Mouse (Mus musculus): Measurements from ENCODE around the gene Ppox. TPM values are rescaled to one million over a fixed set of nuclear protein-coding genes. Genes with fewer than 3 reads are reported as not detected.
"Not testable (repeated sequence)": the region's sequence is repeated elsewhere in the genome, so short reads cannot be mapped to it uniquely, and the experiment has no call there.

Gene Ppox
- polyA plus RNA-seq, 1 experiment from 2014 or later, result 45.0 TPM

- WGBS, result 76% methylated on average over 5 of the region's 5 CpGs
- not testable (repeated sequence) for H3K36me3 ChIP-seq; H3K9ac ChIP-seq; H3K9me3 ChIP-seq; H3K27me3 ChIP-seq; H3K4me2 ChIP-seq; ATAC-seq (ENCODE audit: low FRiP score); H3K4me1 ChIP-seq (replicated peaks); H3K4me3 ChIP-seq; H3K27ac ChIP-seq
These were observed 25.2 kb upstream of the Ppox start for GRCm38 (mm10) chr1:171306157-171306556.

DNA sequence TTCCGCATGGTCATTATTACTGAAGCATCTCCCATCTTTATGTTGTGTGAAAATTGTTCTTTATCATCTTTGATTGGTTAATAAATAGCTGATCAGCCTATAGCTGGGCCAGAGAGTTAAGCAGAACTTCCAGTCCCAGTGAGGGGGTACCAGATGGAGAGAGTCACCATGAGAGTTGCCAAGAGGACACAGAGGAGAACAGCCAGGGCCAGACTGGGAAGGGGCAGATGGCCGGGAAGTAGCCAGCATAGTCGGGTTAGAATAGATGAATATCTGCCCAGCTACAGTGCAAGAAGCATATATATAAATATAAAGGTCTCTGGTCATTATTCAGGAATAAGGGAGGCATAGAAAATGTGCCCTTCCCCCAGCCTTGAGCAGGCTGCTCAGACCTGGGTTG, 17.2 kb upstream of the Ppox start:
- Histone ChIP-seq H3K4me3 (no peak overlapping the region), H3K9me3 (no peaks in the 10 kb centered on the region), H3K9ac (no peak overlapping the region), H3K36me3 (no peaks in the 10 kb centered on the region), H3K27me3 (peaks cover 29% of the 10 kb centered on the region), H3K27ac (no peak overlapping the region), H3K4me1 (replicated peaks) (peaks cover 12% of the 10 kb centered on the region), H3K4me2 (no peak overlapping the region)
- 65% methylated on average over 3 of the region's 3 CpGs for WGBS
- no peak for ATAC-seq (ENCODE audit: low FRiP score)

DNA sequence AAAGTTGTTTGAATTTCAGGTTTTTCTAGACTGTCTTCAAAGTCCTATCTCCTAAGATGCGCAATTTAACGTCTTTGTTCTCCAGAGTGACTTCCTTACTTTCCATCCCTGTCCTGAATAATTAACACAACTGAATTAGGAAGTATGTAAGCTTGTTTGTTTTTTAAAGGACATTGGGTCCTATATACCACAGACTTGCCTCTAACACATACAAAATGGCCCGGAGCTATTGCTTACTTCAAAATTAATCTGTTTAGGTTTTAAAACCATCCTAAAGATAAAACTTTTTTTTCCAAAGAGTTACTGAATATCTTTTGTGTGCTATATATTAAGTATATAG, 14.0 kb upstream of the Ppox start:
- Histone ChIP-seq H3K9ac (peak overlapping the region; percentile 78), H3K4me1 (replicated peaks) (peaks cover 13% of the 10 kb centered on the region), H3K9me3 (no peaks in the 10 kb centered on the region), H3K4me3 (peak overlapping the region; percentile 65), H3K27me3 (peaks cover 29% of the 10 kb centered on the region), H3K4me2 (peak overlapping the region; percentile 78), H3K36me3 (0 out of 2 replicates have a peak, but pooled peaks cover 4% of the 10 kb centered on the region), H3K27ac (peak overlapping the region; percentile 93)
- ATAC-seq (ENCODE audit: low FRiP score), result peak; percentile 49
- WGBS, result 15% methylated on average over 3 of the region's 3 CpGs

DNA sequence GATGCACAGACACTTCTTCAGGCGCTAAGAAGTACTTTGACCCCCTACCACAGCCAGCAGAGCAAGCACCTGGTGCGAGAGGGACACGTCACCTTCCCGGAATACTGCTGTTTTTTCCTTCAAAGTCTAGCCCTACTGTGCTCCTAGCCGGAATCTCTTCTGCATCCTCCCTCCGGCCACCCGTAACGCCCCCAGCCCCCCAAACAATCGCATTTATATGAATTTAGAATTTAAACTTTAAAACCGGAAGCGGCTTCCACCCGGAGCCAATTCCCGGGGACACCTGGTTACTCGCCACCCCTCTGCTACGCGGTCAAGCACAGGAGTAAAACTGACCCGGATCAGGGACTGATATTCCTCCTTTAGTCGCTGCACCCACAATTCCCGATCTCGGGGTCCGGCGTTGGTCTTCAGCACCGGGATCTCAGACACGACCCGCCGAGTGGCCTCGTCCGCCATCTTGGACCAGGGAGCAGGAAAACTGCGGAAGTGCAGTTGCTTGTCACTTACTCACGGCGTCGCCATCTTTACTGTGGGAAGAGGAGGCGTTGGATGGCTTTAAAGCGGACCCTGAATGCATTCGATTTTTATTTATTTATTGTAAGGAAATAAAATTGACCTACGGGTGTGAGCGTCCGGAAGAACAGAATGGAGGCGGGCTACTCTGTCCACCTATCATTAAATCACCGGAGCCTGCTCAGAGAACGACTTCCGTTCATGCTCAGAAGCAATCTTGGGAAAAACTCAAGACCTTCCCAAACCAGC, 13.5 kb upstream of the Ppox start, which contains the start of gene Ufc1:
Gene Ufc1, minus strand, starts transcription at position 727 of the 765 bp plus-strand sequence.
- Histone ChIP-seq H3K9me3 (no peaks in the 10 kb centered on the region), H3K4me2 (peak within 1 kb of the TSS; percentile 78), H3K9ac (peak within 1 kb of the TSS; percentile 78), H3K27ac (peak within 1 kb of the TSS; percentile 93), H3K4me3 (peak within 1 kb of the TSS; percentile 65), H3K4me1 (replicated peaks) (peaks cover 13% of the 10 kb centered on the region), H3K27me3 (peaks cover 29% of the 10 kb centered on the region), H3K36me3 (peaks cover 9% of the 10 kb centered on the region)
- under 1% methylated on average over 42 of the region's 42 CpGs for WGBS
- peak; percentile 79 for ATAC-seq (ENCODE audit: low FRiP score)

- WGBS, result 39% methylated on average over 5 of the region's 5 CpGs
- Histone ChIP-seq H3K27me3 (peaks cover 29% of the 10 kb centered on the region), H3K4me1 (replicated peaks) (peaks cover 15% of the 10 kb centered on the region), H3K4me2 (peak overlapping the region; percentile 78), H3K4me3 (peak overlapping the region; percentile 65), H3K9me3 (no peaks in the 10 kb centered on the region), H3K27ac (peak overlapping the region; percentile 93), H3K36me3 (peaks cover 14% of the 10 kb centered on the region), H3K9ac (peak overlapping the region; percentile 78)
- ATAC-seq (ENCODE audit: low FRiP score), result no peak
These were observed 12.9 kb upstream of the Ppox start for GRCm38 (mm10) chr1:171293906-171294297.

- 91% methylated on average over 3 of the region's 3 CpGs for WGBS
- ATAC-seq (ENCODE audit: low FRiP score), result no peak
- Histone ChIP-seq H3K27me3 (peaks cover 23% of the 10 kb centered on the region), H3K9me3 (no peaks in the 10 kb centered on the region), H3K9ac (peak overlapping the region; percentile 78), H3K4me1 (replicated peaks) (peaks cover 19% of the 10 kb centered on the region), H3K4me3 (peak overlapping the region; percentile 65; the same call in 1 of the 2 replicates), H3K4me2 (peak overlapping the region; percentile 78), H3K36me3 (peaks cover 18% of the 10 kb centered on the region), H3K27ac (no peak overlapping the region)
These were observed 12.4 kb upstream of the Ppox start for GRCm38 (mm10) chr1:171293351-171293750.

- Histone ChIP-seq H3K9ac (no peak overlapping the region), H3K27me3 (no peaks in the 10 kb centered on the region), H3K27ac (peak overlapping the region; percentile 97), H3K36me3 (peaks cover 49% of the 10 kb centered on the region), H3K4me3 (no peak overlapping the region; the same call in 1 of the 2 replicates), H3K9me3 (no peaks in the 10 kb centered on the region), H3K4me2 (peak overlapping the region; percentile 36), H3K4me1 (replicated peaks) (peaks cover 40% of the 10 kb centered on the region)
- 63% methylated on average over 4 of the region's 4 CpGs for WGBS
- no peak for ATAC-seq (ENCODE audit: low FRiP score)
These were observed 7.3 kb upstream of the Ppox start for GRCm38 (mm10) chr1:171288328-171288727.

DNA sequence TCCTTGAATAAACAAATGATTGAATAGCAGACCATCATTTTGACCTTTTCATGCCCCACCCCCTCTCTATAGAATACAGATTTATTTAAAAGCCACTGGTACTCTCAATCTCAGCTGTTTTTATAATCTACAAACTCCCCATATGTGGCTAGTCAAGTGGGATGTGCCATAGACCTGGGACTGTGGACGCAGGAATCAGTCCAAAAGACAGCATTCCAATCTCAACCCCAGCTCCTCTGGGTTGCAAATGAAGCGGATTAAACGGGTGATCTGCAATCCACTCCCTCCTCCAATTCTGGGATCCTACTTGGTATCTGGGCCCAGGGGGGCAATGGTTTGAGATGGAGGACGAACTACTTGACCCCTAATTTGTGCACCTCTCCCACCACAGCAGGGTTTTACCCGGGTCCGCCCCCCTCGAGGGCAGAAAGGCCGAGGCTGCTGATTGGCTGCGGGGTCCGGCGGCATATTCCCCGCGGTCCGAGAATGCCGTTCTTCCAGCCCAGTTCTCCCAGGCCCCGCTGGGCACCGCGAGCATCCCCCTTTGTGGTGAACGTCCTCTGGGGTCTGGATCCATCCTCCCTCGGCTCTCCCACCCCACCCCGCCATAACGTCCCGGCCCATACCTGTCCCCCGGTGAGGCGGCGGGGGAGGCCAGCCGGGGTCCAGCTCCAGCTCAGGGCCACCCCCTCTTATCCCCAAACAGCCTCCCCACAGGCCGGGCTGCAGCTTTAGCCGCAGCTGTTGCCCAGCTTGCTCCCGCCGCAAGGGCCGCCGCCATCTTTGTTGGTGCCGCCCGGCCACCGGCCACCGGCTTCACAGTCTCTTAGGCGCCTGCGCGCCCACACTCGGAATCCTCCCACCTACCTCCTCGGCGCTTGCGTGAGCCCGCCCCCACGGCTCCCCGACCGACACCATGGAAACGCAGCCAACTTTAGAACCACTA, 6.4 kb upstream of the Ppox start, which contains the start of gene Usp21:
Gene Usp21, minus strand, starts transcription at position 856 of the 946 bp plus-strand sequence.
- H3K9me3 ChIP-seq, result no peaks in the 10 kb centered on the region
- H3K27me3 ChIP-seq, result no peaks in the 10 kb centered on the region
- H3K9ac ChIP-seq, result peak within 1 kb of the TSS; percentile 98
- peak; percentile 95 for ATAC-seq (ENCODE audit: low FRiP score)
- H3K4me3 ChIP-seq, result peak within 1 kb of the TSS; percentile 88
- under 1% methylated on average over 49 of the region's 49 CpGs for WGBS
- H3K27ac ChIP-seq, result peak within 1 kb of the TSS; percentile 97
- H3K36me3 ChIP-seq, result peaks cover 57% of the 10 kb centered on the region
- H3K4me2 ChIP-seq, result peak within 1 kb of the TSS; percentile 63
- H3K4me1 ChIP-seq (replicated peaks), result peaks cover 38% of the 10 kb centered on the region

GRCm38 (mm10) chr1:171286517-171286916, 5.5 kb upstream of the Ppox start:
- Histone ChIP-seq H3K4me3 (peak overlapping the region; percentile 88), H3K4me1 (replicated peaks) (peaks cover 46% of the 10 kb centered on the region), H3K36me3 (peaks cover 60% of the 10 kb centered on the region), H3K27ac (0 out of 2 replicates have a peak overlapping the region, but pooled peaks have one; percentile 97), H3K27me3 (no peaks in the 10 kb centered on the region), H3K9me3 (no peaks in the 10 kb centered on the region), H3K4me2 (peak overlapping the region; percentile 63), H3K9ac (peak overlapping the region; percentile 98)
- 86% methylated on average over 19 of the region's 19 CpGs for WGBS
- ATAC-seq (ENCODE audit: low FRiP score), result no peak

DNA sequence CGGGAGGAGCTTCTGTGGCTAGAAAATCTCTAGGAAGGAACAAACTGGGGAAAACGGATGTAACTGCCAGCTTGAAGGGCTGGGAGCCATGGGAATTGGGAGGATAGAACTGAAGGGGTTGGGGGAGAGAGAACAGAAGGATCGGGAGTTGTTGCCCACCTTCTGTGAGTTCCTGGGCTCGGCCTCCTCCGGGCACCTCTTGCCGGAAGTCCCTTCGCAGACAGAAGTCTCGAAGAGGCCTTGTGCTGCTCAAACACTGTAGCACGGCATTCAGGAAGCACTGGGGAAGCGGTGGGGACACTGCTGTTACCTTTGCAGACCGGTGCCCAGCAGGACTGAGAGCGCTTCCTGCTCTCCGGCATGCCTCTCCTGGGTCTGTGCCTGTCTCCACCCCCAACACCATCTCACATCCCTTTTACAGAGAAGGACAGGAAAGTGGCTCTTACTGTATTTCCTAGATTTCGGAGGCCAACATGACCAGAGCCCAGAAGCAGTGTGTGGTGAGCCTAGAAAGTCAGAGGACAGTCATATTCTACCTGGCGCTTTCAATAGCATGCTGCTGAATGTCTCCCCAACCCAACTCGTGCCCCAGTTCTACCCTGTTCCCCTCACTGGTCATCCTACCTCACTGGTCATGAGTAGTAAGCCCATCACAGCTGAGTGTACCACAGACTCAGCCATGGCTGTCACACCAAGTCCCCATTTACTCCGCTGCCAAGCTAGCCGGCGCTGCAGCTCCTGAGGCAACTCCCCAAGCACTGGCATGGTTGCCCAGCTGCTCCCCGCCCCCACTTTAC, 4.3 kb upstream of the Ppox start:
- Histone ChIP-seq H3K27me3 (no peaks in the 10 kb centered on the region), H3K36me3 (peaks cover 58% of the 10 kb centered on the region), H3K4me2 (no peak overlapping the region), H3K27ac (no peak overlapping the region; the same call in 1 of the 2 replicates), H3K4me3 (no peak overlapping the region), H3K9me3 (no peaks in the 10 kb centered on the region), H3K9ac (no peak overlapping the region), H3K4me1 (replicated peaks) (peaks cover 53% of the 10 kb centered on the region)
- 87% methylated on average over 20 of the region's 20 CpGs for WGBS
- no peak for ATAC-seq (ENCODE audit: low FRiP score)

DNA sequence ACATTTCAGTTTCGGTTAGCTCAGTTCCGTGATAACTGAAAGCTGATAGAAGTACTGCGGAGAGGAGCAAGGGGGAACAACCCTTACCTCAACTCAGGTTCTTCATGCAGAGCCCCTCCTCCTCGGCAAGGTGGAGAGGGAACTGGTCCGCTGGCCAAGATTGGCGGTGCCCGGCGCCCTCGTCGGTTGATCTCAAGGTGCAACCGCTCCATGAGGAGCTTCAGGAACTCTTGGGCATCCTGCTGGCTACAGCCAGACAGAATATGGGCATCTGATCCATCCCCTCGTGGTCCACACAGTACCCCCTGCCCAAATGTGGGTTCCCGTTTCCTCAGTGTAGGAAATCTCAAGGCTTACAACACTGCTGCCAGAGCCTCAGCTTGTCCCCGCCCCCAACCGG, 3.5 kb upstream of the Ppox start:
- H3K4me2 ChIP-seq, result no peak overlapping the region
- ATAC-seq (ENCODE audit: low FRiP score), result no peak
- peaks cover 61% of the 10 kb centered on the region for H3K4me1 ChIP-seq (replicated peaks)
- H3K36me3 ChIP-seq, result peaks cover 52% of the 10 kb centered on the region
- H3K4me3 ChIP-seq, result no peak overlapping the region
- H3K27ac ChIP-seq, result no peak overlapping the region
- H3K27me3 ChIP-seq, result no peaks in the 10 kb centered on the region
- no peaks in the 10 kb centered on the region for H3K9me3 ChIP-seq
- WGBS, result 93% methylated on average over 15 of the region's 15 CpGs
- H3K9ac ChIP-seq, result no peak overlapping the region

All from hindbrain, embryonic 13.5 days (tissue).